Mouse (Mus musculus): ENCODE results near the gene Rxfp3.

GRCm38 (mm10) chr15:10985756-10986155, 52.0 kb downstream of the Rxfp3 start:
- TF ChIP-seq CTCF (IDR thresholded peaks at IDR 0.05; ENCODE audit: borderline replicate concordance, control insufficient read depth, extremely low read depth, insufficient read depth, low read length, poor library complexity) (no peak), POLR2A (IDR thresholded peaks at IDR 0.05; ENCODE audit: control insufficient read depth, extremely low read depth, insufficient read depth, low read length, poor library complexity) (no peak)
